Mouse (Mus musculus): ENCODE data around the gene Atad3a.

Gene Atad3a

GRCm38 (mm10) chr4:155694111-155694481 is 66.8 kb downstream of the Atad3a start, which contains the start of gene Fndc10:
Gene Fndc10 (plus strand): TSS chr4:155694342.
- peak; percentile 60 to 70 for DNase-seq (ENCODE audit: low spot score in 2 of 2)

DNA sequence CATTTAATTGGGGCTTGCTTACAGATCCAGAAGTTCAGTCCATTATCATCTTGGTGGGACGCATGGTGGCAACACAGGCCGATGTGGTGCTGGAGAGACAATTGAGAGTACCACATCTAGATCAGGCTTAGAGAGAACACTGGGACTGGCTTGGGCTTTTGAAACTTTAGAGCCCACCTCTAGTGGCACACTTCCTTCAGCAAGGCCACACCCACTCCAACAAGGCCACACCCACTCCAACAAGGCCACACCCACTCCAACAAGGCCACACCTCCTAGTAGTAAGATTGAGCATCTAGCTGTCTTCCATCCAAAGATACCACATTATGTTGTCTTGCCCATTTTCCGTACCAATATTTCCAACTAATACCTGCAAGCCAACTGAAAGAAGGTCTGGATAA is 68.5 kb downstream of the Atad3a start:
- DNase-seq (ENCODE audit: low spot score in 2 of 2), result no peak

Measured in urinary bladder, postnatal 4 days (tissue).